Mouse (Mus musculus) intestine, embryonic 15.5 days (tissue): ENCODE measurements around the gene Filip1. TPM values are rescaled to one million over a fixed set of nuclear protein-coding genes. Genes with fewer than 3 reads are reported as not detected.
"Not testable (repeated sequence)": the region's sequence is repeated elsewhere in the genome, so short reads cannot be mapped to it uniquely, and the experiment has no call there.

Experiments
- ATAC-seq: fragments of 200-750 bp; cut with Nextera tagmentation; 2 replicates; pipeline ENCODE4 v1.8.0; 2017; ENCODE audit warnings: moderate TSS enrichment, moderate library complexity
- H3K27ac ChIP-seq: fragments of 300-500 bp; sonication (generic); 2 replicates; pipeline ENCODE4 v1.5.1; 2015; ENCODE audit warnings: mild to moderate bottlenecking, inconsistent platforms
- H3K27me3 ChIP-seq: fragments of 300-500 bp; sonication (generic); replicated peaks from 2 replicates; pipeline ENCODE4 v1.6.1; 2015; ENCODE audit warnings: inconsistent platforms
- H3K36me3 ChIP-seq: fragments of 300-500 bp; sonication (generic); 2 replicates; pipeline ENCODE4 v1.6.1; 2015; ENCODE audit warnings: inconsistent platforms
- H3K4me1 ChIP-seq: fragments of 300-500 bp; sonication (generic); replicated peaks from 2 replicates; pipeline ENCODE4 v1.6.1; 2015; ENCODE audit warnings: inconsistent platforms
- H3K4me2 ChIP-seq: fragments of 300-500 bp; sonication (generic); replicated peaks from 2 replicates; pipeline ENCODE4 v1.6.1; 2015; ENCODE audit warnings: mild to moderate bottlenecking, inconsistent platforms
- H3K4me3 ChIP-seq: fragments of 300-500 bp; sonication (generic); replicated peaks from 2 replicates; pipeline ENCODE4 v1.5.1; 2015; ENCODE audit warnings: inconsistent platforms
- H3K9ac ChIP-seq: fragments of 300-500 bp; sonication (generic); 2 replicates; pipeline ENCODE4 v1.6.1; 2015; ENCODE audit warnings: inconsistent platforms
- H3K9me3 ChIP-seq: fragments of 300-500 bp; sonication (generic); 2 replicates; pipeline ENCODE4 v1.6.1; 2016; ENCODE audit warnings: inconsistent platforms
- WGBS: fragments of 180-500 bp; shearing (Covaris S2); methylation state at CpG from one replicate; pipeline ENCODE4 v1.1.7; 2015; 5-methylcytosine and 5-hydroxymethylcytosine counted together
- polyA plus RNA-seq: library from polyadenylated mRNA; unstranded; fragments of >200 nt; fragmentation: Nextera tagmentation; extraction: Ambion mirVana; gene quantifications from 2 replicates; pipeline ENCODE4 v1.2.1, GENCODE M21; 2015

The Filip1 gene
- 6.0 and 6.3 TPM in 2 replicates for polyA plus RNA-seq

- Histone ChIP-seq H3K27me3 (no peaks in the 10 kb centered on the region), H3K27ac (no peak within 1 kb of the TSS), H3K4me1 (no peaks in the 10 kb centered on the region), H3K4me2 (no peak within 1 kb of the TSS), H3K4me3 (no peak within 1 kb of the TSS), H3K36me3 (no peaks in the 10 kb centered on the region), H3K9ac (no peak within 1 kb of the TSS), H3K9me3 (no peaks in the 10 kb centered on the region)
- WGBS = 48% methylated on average over 7 of the region's 7 CpGs
- no peak for ATAC-seq
Observed at GRCm38 (mm10) chr9:80012751-80013150, at the start of gene Filip1. Filip1 (minus strand) TSS chr9:80012851.

DNA sequence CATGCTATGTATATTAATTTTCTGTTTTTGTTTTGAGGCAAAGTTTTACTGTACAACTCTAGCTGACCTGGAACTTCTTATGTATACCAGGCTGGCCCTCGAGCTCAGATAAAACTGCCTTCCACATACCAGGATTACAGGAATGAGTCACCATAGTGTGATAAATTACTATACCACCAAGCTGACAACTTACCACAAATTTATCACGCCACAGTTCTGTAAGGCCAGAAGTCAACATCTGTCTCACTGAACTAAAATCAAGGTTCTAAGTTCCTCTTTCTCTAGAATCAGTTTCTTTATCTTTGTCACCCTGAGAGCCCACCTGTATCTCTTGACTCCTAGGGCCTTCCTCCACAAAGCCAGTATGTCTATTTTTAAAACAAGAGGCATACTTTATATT lies 45.0 kb upstream of the Filip1 start:
- WGBS = 50% methylated on average over 2 of the region's 2 CpGs

DNA sequence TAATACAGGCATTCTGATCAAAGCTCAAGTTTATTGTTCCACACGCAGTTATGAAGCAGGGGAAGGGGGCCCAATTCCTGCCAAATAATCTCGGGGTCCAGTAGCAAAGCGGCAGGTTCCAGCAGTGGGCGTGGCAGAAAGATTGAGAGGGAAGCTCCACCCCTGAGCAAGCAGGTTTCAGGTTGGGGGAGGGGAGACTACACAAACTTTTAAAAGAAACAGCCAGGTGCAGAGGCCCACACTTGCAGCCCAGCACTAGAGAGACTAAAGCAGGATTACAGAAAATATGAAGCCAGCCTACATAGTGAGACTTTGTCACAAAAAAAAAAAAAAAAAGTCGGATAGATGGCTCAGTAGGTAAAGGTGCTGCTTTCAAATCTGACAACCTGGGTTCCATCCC lies 40.3 kb upstream of the Filip1 start:
- Histone ChIP-seq H3K9me3 (no peaks in the 10 kb centered on the region), H3K9ac (no peak overlapping the region), H3K4me1 (no peaks in the 10 kb centered on the region), H3K4me2 (no peak overlapping the region), H3K27ac (no peak overlapping the region), H3K4me3 (no peak overlapping the region), H3K36me3 (no peaks in the 10 kb centered on the region), H3K27me3 (no peaks in the 10 kb centered on the region)
- no peak for ATAC-seq
- 79% methylated on average over 5 of the region's 5 CpGs for WGBS

More for the DNA sequence above, 45.0 kb upstream of the Filip1 start:
- Histone ChIP-seq H3K36me3 (no peaks in the 10 kb centered on the region), H3K4me1 (no peaks in the 10 kb centered on the region), H3K4me2 (no peak overlapping the region), H3K9ac (no peak overlapping the region), H3K27ac (no peak overlapping the region), H3K9me3 (no peaks in the 10 kb centered on the region), H3K27me3 (no peaks in the 10 kb centered on the region), H3K4me3 (no peak overlapping the region)
- ATAC-seq = no peak

GRCm38 (mm10) chr9:80049271-80049670 lies 36.6 kb upstream of the Filip1 start:
- not testable (repeated sequence) for H3K9me3 ChIP-seq, H3K4me3 ChIP-seq, H3K27me3 ChIP-seq, H3K4me2 ChIP-seq, H3K4me1 ChIP-seq, ATAC-seq, H3K9ac ChIP-seq, H3K27ac ChIP-seq, H3K36me3 ChIP-seq
- WGBS = 50% methylated on average over 5 of the region's 5 CpGs

DNA sequence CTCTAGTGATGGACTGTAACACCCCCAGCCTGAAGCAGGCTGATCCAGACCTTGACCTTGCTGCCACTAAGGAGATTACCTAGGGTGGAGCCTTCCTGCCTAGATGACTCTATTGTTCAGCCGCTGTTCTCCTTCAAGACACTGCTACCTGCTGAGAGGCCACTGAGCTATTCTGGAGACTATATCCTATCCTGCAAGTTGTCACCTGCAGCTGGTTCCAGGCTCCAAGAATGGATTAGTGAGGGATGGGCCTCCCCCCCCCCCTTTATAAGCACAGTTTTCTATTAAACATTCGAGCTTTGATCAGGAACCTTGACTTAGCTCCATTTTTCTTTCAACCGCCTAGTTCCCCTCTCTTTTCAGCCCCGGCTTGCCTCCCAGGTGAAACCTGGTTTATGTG lies 31.6 kb upstream of the Filip1 start:
- not testable (repeated sequence) for H3K4me1 ChIP-seq, H3K36me3 ChIP-seq, H3K27ac ChIP-seq, H3K27me3 ChIP-seq, H3K4me3 ChIP-seq, H3K4me2 ChIP-seq, ATAC-seq, H3K9ac ChIP-seq, H3K9me3 ChIP-seq
- 82% methylated on average over 4 of the region's 4 CpGs for WGBS

GRCm38 (mm10) chr9:80039296-80039815 lies 26.7 kb upstream of the Filip1 start:
- H3K36me3 ChIP-seq = no peaks in the 10 kb centered on the region
- no peak overlapping the region for H3K4me3 ChIP-seq
- no peaks in the 10 kb centered on the region for H3K27me3 ChIP-seq
- WGBS = 26% methylated on average over 2 of the region's 2 CpGs
- H3K9me3 ChIP-seq = no peaks in the 10 kb centered on the region
- H3K27ac ChIP-seq = no peak overlapping the region
- no peak overlapping the region for H3K4me2 ChIP-seq
- no peak overlapping the region for H3K9ac ChIP-seq
- no peaks in the 10 kb centered on the region for H3K4me1 ChIP-seq
- no peak for ATAC-seq

DNA sequence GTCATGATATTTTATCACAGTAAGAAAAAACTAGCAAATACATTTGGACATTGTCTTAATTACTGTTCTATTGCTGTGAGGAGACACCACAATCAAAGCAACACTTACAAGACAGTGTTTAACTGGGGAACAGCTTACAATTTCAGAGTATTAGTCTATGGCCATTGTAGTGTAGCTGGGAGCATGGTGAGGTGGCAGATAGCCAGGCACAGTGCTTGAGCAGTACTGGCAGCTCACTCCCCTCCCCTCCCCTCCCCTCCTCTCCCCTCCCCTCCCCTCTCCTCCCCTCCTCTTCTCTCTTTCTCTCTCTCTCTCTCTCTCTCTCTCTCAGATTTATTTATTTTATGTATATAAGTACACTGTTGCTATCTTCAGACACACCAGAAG lies 25.3 kb upstream of the Filip1 start:
- no peaks in the 10 kb centered on the region for H3K36me3 ChIP-seq
- no peaks in the 10 kb centered on the region for H3K4me1 ChIP-seq
- no peak overlapping the region for H3K4me2 ChIP-seq
- no peak for ATAC-seq
- no peaks in the 10 kb centered on the region for H3K9me3 ChIP-seq
- H3K27me3 ChIP-seq = no peaks in the 10 kb centered on the region
- no peak overlapping the region for H3K4me3 ChIP-seq
- no peak overlapping the region for H3K9ac ChIP-seq
- no peak overlapping the region for H3K27ac ChIP-seq

DNA sequence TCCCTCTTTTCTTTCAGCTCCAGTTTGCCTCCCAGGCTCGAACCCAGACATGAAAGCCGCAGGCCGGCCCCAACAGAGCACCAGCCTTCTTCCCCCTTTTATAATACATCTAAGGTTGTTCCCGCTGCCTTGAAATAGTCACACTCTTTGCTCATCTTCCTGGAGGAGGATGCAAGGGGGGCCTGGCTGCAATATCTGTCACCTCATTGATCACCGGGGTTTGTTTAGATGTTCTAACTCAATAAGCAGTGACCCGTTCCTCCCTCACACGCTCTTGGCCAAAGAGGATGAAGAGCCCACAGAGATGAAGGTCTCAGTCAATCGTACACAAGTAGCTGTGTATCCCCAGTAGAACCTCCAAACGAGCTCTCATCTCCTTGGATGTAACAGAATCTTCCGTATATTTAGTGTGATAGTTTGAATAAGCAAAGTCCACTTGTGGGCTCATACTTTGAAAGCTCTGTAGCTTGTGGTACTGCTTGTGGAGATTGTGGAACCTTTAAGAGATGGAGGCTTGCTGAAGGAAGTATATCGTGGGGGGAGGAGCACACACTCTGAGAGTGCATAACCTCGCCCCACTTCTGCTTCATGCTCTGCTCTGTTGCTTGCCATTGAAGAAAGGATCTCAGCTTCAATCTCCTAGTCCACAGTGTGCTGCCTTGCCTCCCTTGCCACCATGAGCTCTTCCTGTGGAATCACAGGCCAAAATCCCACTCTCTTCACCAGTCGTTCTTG lies 24.8 kb upstream of the Filip1 start:
- no peaks in the 10 kb centered on the region for H3K36me3 ChIP-seq
- no peak overlapping the region for H3K27ac ChIP-seq
- H3K4me3 ChIP-seq = no peak overlapping the region
- H3K9me3 ChIP-seq = no peaks in the 10 kb centered on the region
- no peaks in the 10 kb centered on the region for H3K4me1 ChIP-seq
- no peaks in the 10 kb centered on the region for H3K27me3 ChIP-seq
- H3K9ac ChIP-seq = no peak overlapping the region
- 77% methylated on average over 13 of the region's 13 CpGs for WGBS
- H3K4me2 ChIP-seq = no peak overlapping the region
- ATAC-seq = no peak

DNA sequence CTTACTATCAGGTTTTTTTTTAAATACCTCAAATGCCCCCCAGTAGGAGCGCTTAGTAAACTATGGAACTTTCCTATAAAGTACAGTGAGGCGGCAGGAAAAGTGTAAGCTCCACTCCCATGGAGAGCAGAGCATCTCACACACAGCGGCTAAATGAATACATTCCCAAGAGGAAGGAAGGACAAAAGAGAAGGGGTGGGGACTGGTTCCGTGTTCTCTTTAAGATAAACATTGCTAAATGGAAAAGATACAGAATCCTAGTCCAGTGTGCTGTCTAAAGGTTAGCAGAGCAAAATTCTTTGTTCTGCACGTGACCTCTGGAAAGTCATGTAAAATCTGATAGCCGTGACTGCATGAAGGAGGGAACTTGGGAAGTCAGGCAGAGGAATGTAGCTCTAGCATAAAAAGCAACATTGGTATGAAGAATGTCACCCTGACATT lies 13.9 kb upstream of the Filip1 start:
- Histone ChIP-seq H3K9me3 (no peaks in the 10 kb centered on the region), H3K4me1 (no peaks in the 10 kb centered on the region), H3K4me3 (no peak overlapping the region), H3K4me2 (no peak overlapping the region), H3K36me3 (no peaks in the 10 kb centered on the region), H3K9ac (no peak overlapping the region), H3K27ac (no peak overlapping the region), H3K27me3 (no peaks in the 10 kb centered on the region)
- ATAC-seq = no peak
- 59% methylated on average over 6 of the region's 6 CpGs for WGBS

GRCm38 (mm10) chr9:80026017-80026416 lies 13.4 kb upstream of the Filip1 start:
- Histone ChIP-seq H3K4me2 (no peak overlapping the region), H3K4me3 (no peak overlapping the region), H3K9me3 (no peaks in the 10 kb centered on the region), H3K4me1 (no peaks in the 10 kb centered on the region), H3K27me3 (no peaks in the 10 kb centered on the region), H3K27ac (no peak overlapping the region), H3K36me3 (no peaks in the 10 kb centered on the region), H3K9ac (no peak overlapping the region)
- 1% methylated on average over 2 of the region's 2 CpGs for WGBS
- ATAC-seq = peak; percentile 67; the same call in 1 of the 2 replicates

DNA sequence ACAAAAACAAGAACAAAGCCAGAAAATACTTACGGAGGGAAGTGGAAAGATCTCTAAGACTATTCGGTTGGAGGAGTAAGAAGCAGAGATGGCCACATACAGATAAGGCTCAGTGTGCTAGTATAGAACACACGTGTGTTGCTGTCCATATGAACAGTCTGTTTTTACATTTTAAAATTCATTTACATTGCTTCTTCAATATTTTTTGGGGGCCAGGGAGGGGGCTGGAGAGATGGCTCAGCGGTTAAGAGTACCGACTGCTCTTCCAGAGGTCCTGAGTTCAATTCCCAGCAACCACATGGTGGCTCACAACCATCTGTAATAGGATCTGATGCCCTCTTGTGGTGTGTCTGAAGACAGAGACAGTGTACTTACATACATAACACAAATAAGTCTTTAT lies 12.7 kb upstream of the Filip1 start:
- H3K36me3 ChIP-seq, H3K9ac ChIP-seq, H3K27me3 ChIP-seq, ATAC-seq, H3K4me1 ChIP-seq, H3K27ac ChIP-seq, H3K9me3 ChIP-seq, H3K4me3 ChIP-seq, H3K4me2 ChIP-seq: not testable (repeated sequence)
- WGBS = 92% methylated on average over 5 of the region's 5 CpGs

GRCm38 (mm10) chr9:80022821-80023220 lies 10.2 kb upstream of the Filip1 start:
- no peak overlapping the region for H3K9ac ChIP-seq
- H3K36me3 ChIP-seq = no peaks in the 10 kb centered on the region
- H3K27me3 ChIP-seq = no peaks in the 10 kb centered on the region
- no peak for ATAC-seq
- no peak overlapping the region for H3K4me2 ChIP-seq
- WGBS = 52% methylated on average over 8 of the region's 8 CpGs
- no peak overlapping the region for H3K27ac ChIP-seq
- H3K4me3 ChIP-seq = no peak overlapping the region
- no peaks in the 10 kb centered on the region for H3K9me3 ChIP-seq
- H3K4me1 ChIP-seq = no peaks in the 10 kb centered on the region

- no peak overlapping the region for H3K4me3 ChIP-seq
- ATAC-seq = no peak
- H3K27me3 ChIP-seq = no peaks in the 10 kb centered on the region
- H3K27ac ChIP-seq = no peak overlapping the region
- H3K9me3 ChIP-seq = no peaks in the 10 kb centered on the region
- no peaks in the 10 kb centered on the region for H3K36me3 ChIP-seq
- H3K4me2 ChIP-seq = no peak overlapping the region
- H3K9ac ChIP-seq = no peak overlapping the region
- 40% methylated on average over 1 of the region's 1 CpGs for WGBS
- H3K4me1 ChIP-seq = no peaks in the 10 kb centered on the region
Observed at GRCm38 (mm10) chr9:80021648-80022047, 9.0 kb upstream of the Filip1 start.
